Mouse (Mus musculus) bone marrow, adult 2 months (tissue): ENCODE data around the gene Edem1. TPM values are rescaled to one million over a fixed set of nuclear protein-coding genes. Genes with fewer than 3 reads are reported as not detected.
"Not testable (repeated sequence)": the region's sequence is repeated elsewhere in the genome, so short reads cannot be mapped to it uniquely, and the experiment has no call there.

Source experiments
- H3K27ac ChIP-seq: fragments of 200-500 bp; 2 replicates; pipeline ENCODE4 v1.5.1; 2012; ENCODE audit warnings: low read depth, mild to moderate bottlenecking, control low read depth, inconsistent platforms, low read length; ENCODE audit not compliant: control insufficient read depth, poor library complexity, insufficient read depth
- H3K4me1 ChIP-seq: fragments of 200-500 bp; 2 replicates; pipeline ENCODE4 v1.6.1; 2011; ENCODE audit warnings: low read length; ENCODE audit not compliant: control insufficient read depth, insufficient read depth
- H3K4me3 ChIP-seq: fragments of 200-500 bp; replicated peaks from 2 replicates; pipeline ENCODE3; 2011; ENCODE audit warnings: mild to moderate bottlenecking, low read depth, low read length, control low read depth; ENCODE audit not compliant: control insufficient read depth
- CTCF ChIP-seq: fragments of 200-500 bp; IDR thresholded peaks from 2 replicates; pipeline ENCODE4 v1.5.1; 2011; ENCODE audit warnings: low read length, control low read depth; ENCODE audit not compliant: control insufficient read depth, insufficient read depth
- POLR2A ChIP-seq: fragments of 200-500 bp; IDR thresholded peaks from 2 replicates; pipeline ENCODE4 v1.6.1; 2011; ENCODE audit warnings: low read depth, mild to moderate bottlenecking, control low read depth, low read length, borderline replicate concordance; ENCODE audit not compliant: control insufficient read depth
- WGBS: fragments of 180-500 bp; shearing (Covaris S2); methylation state at CpG from one replicate; pipeline ENCODE4 v1.1.7; 2018; 5-methylcytosine and 5-hydroxymethylcytosine counted together
- polyA plus RNA-seq: library from polyadenylated mRNA; stranded (reverse); fragments of >200 nt; gene quantifications from 2 replicates; pipeline ENCODE4 v1.2.4, GENCODE M21; 2011; ENCODE audit warnings: low replicate concordance; ENCODE audit not compliant: missing spikeins, insufficient read depth, insufficient read length

The Edem1 gene
- polyA plus RNA-seq, 1 experiment, result 66.4 TPM

DNA sequence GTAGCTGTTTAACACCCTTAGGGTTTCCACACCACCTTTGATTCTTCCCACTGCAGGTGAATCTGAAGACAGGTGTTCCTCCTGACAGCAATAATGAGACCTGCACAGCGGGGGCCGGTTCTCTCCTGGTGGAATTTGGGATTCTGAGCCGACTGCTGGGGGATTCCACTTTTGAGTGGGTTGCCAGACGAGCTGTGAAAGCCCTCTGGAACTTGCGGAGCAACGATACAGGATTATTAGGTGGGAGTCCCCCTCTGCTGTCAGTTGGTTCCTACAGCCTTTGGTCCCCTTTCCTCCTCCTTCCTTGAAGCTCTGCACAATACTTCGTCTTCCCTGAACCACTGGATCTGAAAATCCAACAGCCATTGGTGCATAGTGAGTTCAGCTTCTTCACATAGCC is 16.3 kb downstream of the Edem1 start:
- no peaks in the 10 kb centered on the region; the same call in 1 of the 2 replicates for H3K4me1 ChIP-seq
- WGBS, result 86% methylated on average over 7 of the region's 7 CpGs
- no peak overlapping the region for H3K27ac ChIP-seq
- TF ChIP-seq CTCF (no peak), POLR2A (no peak)
- H3K4me3 ChIP-seq, result no peak overlapping the region

DNA sequence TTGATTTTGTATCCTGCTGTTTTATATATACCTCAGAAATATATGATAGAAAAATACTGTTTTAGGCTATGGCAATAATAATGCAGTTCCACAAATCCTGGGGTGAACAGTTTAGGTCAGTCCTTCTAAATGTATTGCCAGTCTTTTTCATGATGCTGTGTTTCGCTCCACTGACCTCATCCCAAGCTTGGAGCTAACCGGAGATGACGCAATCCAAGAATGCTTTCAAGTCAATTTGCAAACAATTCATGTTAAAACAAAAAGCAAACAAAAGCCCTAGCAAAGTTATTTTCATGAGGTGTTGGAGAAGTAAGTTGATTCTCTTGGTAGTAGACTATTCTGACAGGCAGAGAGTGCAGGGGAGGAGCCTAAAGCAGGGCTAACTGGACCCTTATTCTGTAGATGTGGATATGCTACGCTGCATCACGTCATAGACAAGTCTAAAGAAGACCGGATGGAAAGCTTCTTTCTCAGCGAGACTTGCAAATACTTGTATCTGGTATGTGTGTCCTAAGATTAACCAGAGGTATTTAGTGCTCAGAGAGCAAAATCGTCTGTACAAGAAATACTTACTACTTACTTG is 23.7 kb downstream of the Edem1 start:
- Histone ChIP-seq H3K27ac (no peak overlapping the region), H3K4me3 (no peak overlapping the region), H3K4me1 (no peaks in the 10 kb centered on the region)
- WGBS, result 80% methylated on average over 8 of the region's 8 CpGs
- no peak for TF ChIP-seq POLR2A
- TF ChIP-seq CTCF, result no peak

DNA sequence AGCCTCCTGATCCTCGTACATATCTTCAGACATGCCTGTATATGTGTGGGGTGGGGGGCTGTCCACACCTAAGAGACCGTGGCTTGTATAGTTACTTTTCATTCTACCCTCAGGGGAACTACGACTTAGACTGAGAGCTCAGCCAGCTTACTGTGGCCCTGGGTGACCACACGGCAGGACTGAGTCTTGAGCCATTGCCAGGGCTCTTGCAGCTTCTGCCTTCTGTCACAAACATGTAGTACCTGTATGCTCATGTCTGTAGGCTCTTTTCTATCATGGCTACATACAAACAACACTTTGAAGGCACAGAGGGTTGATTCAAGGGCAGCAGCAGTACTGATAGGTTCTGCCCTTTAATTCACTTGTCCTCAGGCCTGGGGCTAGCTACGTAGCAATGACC is 24.5 kb downstream of the Edem1 start:
- H3K27ac ChIP-seq, result no peak overlapping the region
- no peak for TF ChIP-seq POLR2A
- TF ChIP-seq CTCF, result no peak
- H3K4me3 ChIP-seq, result no peak overlapping the region
- H3K4me1 ChIP-seq, result no peaks in the 10 kb centered on the region
- WGBS, result 87% methylated on average over 5 of the region's 5 CpGs

DNA sequence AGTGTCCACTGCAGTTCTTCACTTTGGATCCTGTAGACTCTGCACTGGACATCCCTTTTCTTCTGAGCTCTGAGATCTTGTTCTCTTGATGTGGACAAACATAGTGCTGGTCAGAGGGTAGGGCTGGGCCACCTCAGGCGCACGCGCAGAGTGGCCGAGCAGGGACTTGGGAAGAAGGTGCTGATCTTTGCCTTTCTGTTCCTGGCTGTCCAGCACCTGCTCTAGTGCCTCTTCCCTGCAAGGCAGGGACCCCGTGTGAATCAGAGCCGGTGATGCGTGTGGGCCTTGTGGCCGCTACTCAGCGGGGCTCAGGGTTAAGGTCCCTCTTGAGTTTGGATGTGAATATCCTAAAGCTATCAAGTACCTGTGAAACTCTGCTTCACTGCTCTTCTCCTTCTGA is 30.1 kb downstream of the Edem1 start:
- Histone ChIP-seq H3K27ac (no peak overlapping the region), H3K4me1 (no peaks in the 10 kb centered on the region; the same call in 1 of the 2 replicates), H3K4me3 (no peak overlapping the region)
- WGBS, result 95% methylated on average over 9 of the region's 9 CpGs
- TF ChIP-seq POLR2A (no peak), CTCF (no peak)

DNA sequence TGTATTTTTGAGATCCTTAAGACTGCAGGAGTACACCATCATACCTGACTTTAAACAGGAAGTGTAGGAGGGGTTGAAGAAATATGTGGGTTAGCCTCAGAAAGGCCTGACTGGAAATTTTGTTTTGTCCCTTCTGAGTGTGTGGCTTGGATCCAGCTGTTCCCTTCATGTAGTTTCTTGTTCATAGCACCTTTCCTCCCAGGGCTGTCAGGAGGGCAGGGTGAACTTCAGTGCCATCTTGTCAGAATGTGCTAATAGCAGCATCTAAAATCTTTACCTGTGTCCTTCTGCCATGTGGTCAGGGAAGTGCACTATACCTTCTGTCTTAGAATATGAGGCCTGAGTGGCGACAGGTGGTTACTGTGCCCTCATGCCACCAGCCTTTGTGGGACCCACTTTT is 32.8 kb downstream of the Edem1 start:
- TF ChIP-seq CTCF, result no peak
- TF ChIP-seq POLR2A, result no peak
- no peaks in the 10 kb centered on the region; the same call in 1 of the 2 replicates for H3K4me1 ChIP-seq
- H3K27ac ChIP-seq, result no peak overlapping the region
- whole genome bisulfite sequencing, result 84% methylated on average over 1 of the region's 1 CpGs
- no peak overlapping the region for H3K4me3 ChIP-seq

DNA sequence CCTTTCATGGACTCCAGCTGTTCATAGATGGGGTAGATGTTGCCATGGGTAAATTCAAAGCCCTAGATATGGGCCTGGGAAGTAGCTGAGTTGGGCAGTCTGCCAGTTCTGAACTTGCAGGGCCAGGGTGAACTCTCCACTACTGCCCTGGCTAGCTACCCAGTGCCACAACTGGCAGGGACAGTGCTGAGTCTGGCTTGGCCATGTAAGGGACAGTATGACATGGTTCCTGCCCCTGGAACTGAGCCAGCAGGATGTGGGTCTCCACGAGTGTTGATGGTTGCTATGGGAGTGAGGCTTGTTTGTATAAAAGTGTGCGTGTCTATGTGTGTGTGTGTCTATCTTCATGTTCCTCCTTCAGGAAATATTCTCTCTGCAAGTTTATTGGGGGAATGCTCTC is 34.1 kb downstream of the Edem1 start:
- 34% methylated on average over 2 of the region's 2 CpGs for WGBS
- Histone ChIP-seq H3K4me1 (no peaks in the 10 kb centered on the region; the same call in 1 of the 2 replicates), H3K27ac (no peak overlapping the region), H3K4me3 (no peak overlapping the region)
- TF ChIP-seq CTCF (no peak), POLR2A (no peak)

DNA sequence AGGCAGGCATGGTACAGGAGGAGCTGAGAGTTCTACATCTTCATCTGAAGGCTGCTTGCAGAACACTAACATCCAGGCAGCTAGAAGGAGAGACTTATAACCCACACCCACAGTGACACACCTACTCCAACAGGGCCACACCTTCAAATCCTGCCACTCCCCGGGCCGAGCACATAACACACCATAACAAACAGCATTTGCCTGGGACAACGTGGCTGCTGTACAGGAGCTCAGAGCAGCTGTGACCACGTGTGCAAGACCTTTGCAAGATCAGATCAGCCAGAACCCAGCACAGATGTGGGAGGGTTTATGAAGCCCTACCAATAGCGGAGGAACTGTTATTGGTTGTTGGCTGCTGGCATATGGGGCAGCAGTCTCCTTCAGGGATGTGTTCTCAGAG is 37.9 kb downstream of the Edem1 start:
- Histone ChIP-seq H3K4me1 (no peaks in the 10 kb centered on the region; the same call in 1 of the 2 replicates), H3K4me3 (no peak overlapping the region), H3K27ac (no peak overlapping the region)
- no peak for TF ChIP-seq CTCF
- TF ChIP-seq POLR2A, result no peak
- WGBS, result 63% methylated on average over 5 of the region's 5 CpGs

DNA sequence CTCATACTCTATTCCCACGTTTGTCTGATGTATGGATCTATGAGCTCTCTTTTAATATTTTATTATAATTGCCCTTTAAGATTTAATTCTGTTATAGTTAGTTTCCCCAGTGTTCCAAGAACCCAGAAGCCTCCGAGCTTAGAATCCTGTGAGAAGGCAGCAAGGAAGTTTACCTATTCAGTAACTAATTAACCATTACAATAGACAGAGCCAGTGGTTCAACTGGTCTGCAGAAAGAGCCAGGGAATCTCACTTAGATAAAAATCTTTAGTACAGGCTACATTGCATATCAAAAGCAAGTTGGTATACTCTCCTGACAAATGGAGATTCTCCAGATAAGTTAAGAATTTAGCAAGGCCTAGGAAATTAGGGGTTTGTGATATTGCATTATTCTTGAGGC is 40.6 kb downstream of the Edem1 start:
- H3K4me1 ChIP-seq, H3K27ac ChIP-seq, H3K4me3 ChIP-seq: not testable (repeated sequence)
- 75% methylated on average over 2 of the region's 2 CpGs for WGBS

DNA sequence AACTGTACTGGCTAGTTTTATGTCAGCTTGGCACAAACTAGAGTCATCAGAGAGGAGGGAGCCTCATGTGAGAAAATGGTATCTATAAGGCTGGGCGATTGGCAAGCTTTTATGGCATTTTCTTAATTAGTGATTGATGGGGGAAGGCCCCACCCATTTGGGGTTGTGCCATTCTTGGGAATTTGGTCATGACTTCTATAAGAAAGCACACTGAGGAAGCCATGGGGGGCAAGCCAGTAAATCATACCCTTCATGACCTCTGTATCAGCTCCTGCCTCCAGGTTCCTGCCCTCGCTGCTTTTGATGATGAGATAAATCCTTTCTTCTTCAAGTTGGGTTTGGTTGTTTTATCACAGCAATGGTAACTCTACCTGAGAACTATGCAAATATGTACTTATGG is 42.0 kb downstream of the Edem1 start:
- Histone ChIP-seq H3K4me1 (no peaks in the 10 kb centered on the region), H3K27ac (no peak overlapping the region), H3K4me3 (no peak overlapping the region)
- TF ChIP-seq POLR2A, result no peak
- no peak for TF ChIP-seq CTCF
- WGBS, result 79% methylated on average over 2 of the region's 2 CpGs
